Mouse (Mus musculus) liver, adult 2 months (tissue): ENCODE measurements at regions not wholly inside any gene's neighbourhood (a gene's known extent, or its start where the extent isn't known, plus 50 kb on each side); places are given as distances from the start of the nearest gene placed in this dataset.

Experiments used
- CTCF ChIP-seq: fragments of 200-500 bp; IDR thresholded peaks from 2 replicates; pipeline ENCODE4 v1.5.1; 2011; ENCODE audit warnings: low read depth, low read length, control low read depth
- POLR2A ChIP-seq: fragments of 200-500 bp; IDR thresholded peaks from 2 replicates; pipeline ENCODE4 v1.6.1; 2011; ENCODE audit warnings: low read length, control low read depth; ENCODE audit not compliant: insufficient read depth; ENCODE audit errors: extremely low read depth

DNA sequence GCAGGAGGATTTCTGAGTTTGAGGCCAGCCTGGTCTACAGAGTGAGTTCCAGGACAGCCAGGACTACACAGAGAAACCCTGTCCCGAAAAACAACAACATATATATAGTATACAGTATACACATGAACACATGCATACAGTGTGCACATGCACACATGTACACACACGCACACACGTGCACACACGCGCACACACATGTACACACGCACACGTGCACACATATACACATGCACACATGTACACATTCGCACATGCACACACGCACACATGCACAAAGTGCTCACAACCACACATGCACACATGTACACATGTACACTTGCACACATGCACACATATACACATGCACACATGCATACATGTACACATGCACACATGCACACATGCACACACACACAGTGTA is 92.0 kb downstream of the Mat2b start:
- TF ChIP-seq CTCF (no peak), POLR2A (no peak)
